Mouse (Mus musculus) CH12F3 (cell line): ENCODE measurements around the gene Terf2.

Source experiments
- in situ Hi-C: fragments of 300-500 bp; cut with MboI; formaldehyde crosslinking; loops from 2 replicates; pipeline ENCODE4 v1.14.3; 2020; ENCODE audit warnings: low sequenced_read_pairs

Gene Terf2

GRCm38 (mm10) chr8:107096366-107097036, at the start of gene Terf2:
Gene Terf2 (minus strand): TSS chr8:107096547.
- in situ Hi-C loops, result no loop called here

GRCm38 (mm10) chr8:107143501-107143900, 47.2 kb upstream of the Terf2 start:
- in situ Hi-C loops, result no loop called here

GRCm38 (mm10) chr8:107142539-107142938, 46.2 kb upstream of the Terf2 start:
- in situ Hi-C loops, result no loop called here

- in situ Hi-C loops, result no loop called here
Measured at GRCm38 (mm10) chr8:107139704-107140470, 43.5 kb upstream of the Terf2 start.

GRCm38 (mm10) chr8:107138338-107138737, 42.0 kb upstream of the Terf2 start:
- in situ Hi-C loops, result no loop called here

- in situ Hi-C loops, result no loop called here
Measured at GRCm38 (mm10) chr8:107137591-107137990, 41.2 kb upstream of the Terf2 start.

DNA sequence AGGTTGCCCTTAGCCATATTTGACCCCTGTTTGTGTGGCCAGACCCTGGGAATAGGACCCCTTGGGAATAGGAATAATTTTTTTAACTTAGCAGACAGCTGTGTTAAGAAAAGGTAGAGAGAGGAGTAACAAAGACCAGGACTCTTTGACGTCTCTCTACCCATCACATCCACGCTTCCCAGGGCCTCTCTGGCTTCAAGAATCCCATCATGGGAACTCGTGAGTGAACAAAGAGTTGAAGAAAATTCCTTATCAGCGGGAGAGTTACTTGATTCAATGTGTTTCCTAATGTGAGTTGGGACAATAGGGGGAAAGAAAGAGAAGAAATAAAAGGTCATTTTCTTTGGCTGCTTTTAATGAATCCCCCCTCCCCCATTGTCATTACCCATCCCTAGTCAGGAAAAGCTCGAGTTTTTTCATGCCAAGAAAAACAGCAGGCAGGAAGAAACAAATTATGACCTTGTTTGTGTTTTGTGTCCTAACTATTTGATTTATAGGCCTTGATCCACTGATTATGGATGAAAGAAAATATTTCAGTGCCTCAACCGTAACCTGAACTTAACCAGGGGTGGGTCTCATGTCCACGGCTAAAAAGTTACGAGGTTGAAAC, 39.8 kb upstream of the Terf2 start:
- in situ Hi-C loops, result no loop called here

GRCm38 (mm10) chr8:107133881-107134280, 37.5 kb upstream of the Terf2 start:
- in situ Hi-C loops, result no loop called here

- in situ Hi-C loops, result no loop called here
Measured at GRCm38 (mm10) chr8:107132581-107133491, 36.5 kb upstream of the Terf2 start.

- in situ Hi-C loops, result no loop called here
Measured at GRCm38 (mm10) chr8:107130028-107130427, 33.7 kb upstream of the Terf2 start.

DNA sequence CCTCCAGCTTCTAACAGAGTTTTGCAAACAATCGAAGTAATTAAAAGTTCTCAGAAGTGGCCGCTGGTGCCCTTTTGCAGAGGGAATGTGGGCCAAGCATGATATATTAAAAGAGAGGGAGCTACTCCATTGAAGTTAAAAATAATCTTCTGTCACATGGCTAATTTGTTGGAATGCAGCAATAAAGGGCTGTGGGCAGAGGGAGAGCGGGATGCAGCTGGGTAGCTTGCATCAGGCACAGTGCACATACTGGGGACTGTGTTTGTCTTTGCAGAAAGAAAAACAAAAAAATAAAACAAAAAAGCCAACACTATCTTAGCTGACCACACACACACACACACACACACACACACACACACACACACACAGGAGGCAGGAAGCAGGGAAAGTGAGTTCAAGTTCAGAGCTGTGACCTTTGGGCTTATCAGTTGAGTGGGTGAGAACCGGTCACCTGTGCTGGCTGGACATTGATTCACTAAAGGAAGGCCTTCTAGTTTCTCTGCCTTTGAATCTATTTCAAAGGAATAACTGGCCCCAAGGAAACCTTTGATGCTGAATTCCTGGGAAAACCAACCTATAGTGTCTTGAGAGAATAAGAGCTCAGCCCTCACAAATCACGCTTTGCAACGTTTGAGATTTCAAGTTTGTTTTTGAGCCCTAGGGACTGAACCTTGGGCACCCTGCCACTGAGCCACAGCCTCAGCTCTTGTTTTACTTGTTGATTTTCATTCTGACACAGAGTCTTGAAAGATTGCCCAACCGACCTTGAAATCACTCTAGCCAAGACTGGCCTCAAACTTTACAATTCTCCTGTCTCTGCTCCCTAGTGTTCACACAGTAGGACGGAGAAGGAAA, 33.1 kb upstream of the Terf2 start:
- in situ Hi-C loops, result no loop called here

- in situ Hi-C loops, result loop anchor here (5.0 to 25.0 kb wide), 2 partner anchors 198 to 438 kb away; no protein-coding TSS in a partner anchor
Measured at GRCm38 (mm10) chr8:107124343-107124742, 28.0 kb upstream of the Terf2 start.

GRCm38 (mm10) chr8:107123063-107123614, 26.8 kb upstream of the Terf2 start:
- in situ Hi-C loops, result loop anchor here (5.0 to 25.0 kb wide), 2 partner anchors 199 to 439 kb away; no protein-coding TSS in a partner anchor

- in situ Hi-C loops, result loop anchor here (5.0 to 25.0 kb wide), 2 partner anchors 201 to 441 kb away; no protein-coding TSS in a partner anchor
Measured at GRCm38 (mm10) chr8:107121681-107122291, 25.4 kb upstream of the Terf2 start.

DNA sequence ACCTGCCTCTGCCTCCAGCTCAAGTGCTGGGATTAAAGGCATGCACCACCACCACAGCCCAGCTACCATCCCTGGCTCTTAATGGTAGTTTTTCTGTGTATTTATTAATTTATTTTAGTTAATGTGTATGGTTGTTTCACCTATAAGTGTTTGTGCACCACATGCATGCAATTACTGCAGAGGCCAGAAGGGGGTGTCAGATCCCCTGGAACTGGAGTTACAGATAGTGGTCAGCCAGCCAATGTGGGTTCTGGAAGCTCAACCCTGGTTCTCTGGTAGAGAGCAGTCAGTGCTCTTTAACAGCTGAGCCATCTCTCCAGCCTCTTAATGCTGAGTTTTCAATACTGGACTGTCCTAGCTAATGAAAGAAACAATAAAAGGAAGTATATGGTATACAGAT, 24.5 kb upstream of the Terf2 start:
- in situ Hi-C loops, result loop anchor here (5.0 to 25.0 kb wide), 2 partner anchors 201 to 441 kb away; no protein-coding TSS in a partner anchor

DNA sequence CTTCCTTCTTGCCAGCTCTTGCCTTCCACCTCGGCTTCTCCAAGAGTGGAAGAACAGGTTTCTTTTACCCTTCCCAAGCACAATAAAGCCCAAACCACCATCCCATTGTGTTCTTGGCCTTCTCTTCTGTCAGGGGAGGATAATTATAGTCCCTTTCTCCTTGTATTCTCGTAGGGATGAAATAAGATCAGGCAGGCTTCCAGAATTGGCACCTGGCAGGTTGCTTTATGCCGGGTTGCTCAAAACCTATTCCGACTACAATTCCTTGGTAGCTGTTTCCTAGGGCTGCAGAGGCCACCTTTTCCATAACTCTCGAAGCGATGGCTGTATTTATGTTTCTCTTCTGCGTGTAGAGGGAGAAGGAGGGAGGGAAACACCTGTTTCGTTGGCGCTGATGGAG, 23.1 kb upstream of the Terf2 start:
- in situ Hi-C loops, result loop anchor here (25.0 kb wide), 1 partner anchor 443 kb away; no protein-coding TSS in a partner anchor

GRCm38 (mm10) chr8:107118803-107119233, 22.5 kb upstream of the Terf2 start:
- in situ Hi-C loops, result loop anchor here (25.0 kb wide), 1 partner anchor 443 kb away; no protein-coding TSS in a partner anchor

- in situ Hi-C loops, result loop anchor here (25.0 kb wide), 1 partner anchor 445 kb away; no protein-coding TSS in a partner anchor
Measured at GRCm38 (mm10) chr8:107117019-107117418, 20.7 kb upstream of the Terf2 start.
